Mouse (Mus musculus): ENCODE results near the gene Socs1. TPM values are rescaled to one million over a fixed set of nuclear protein-coding genes. Genes with fewer than 3 reads are reported as not detected.

Socs1 gene
- polyA plus RNA-seq (2012; rRNA removed): 279 and 377 TPM in 2 replicates

- Histone ChIP-seq H3K27ac (ENCODE audit: control insufficient read depth, insufficient read depth, low read length) (peak within 1 kb of the TSS; percentile 88), H3K27me3 (ENCODE audit: control insufficient read depth, insufficient read depth, low read length) (no peaks in the 10 kb centered on the region), H3K4me1 (replicated peaks; ENCODE audit: control insufficient read depth, insufficient read depth, low read length) (peaks cover 54% of the 10 kb centered on the region), H3K4me3 (ENCODE audit: control insufficient read depth, insufficient read depth, low read length) (peak within 1 kb of the TSS; percentile 77), H3K36me3 (ENCODE audit: control insufficient read depth, insufficient read depth, low read length) (peaks cover 25% of the 10 kb centered on the region)
- peak; percentile 95 for DNase-seq
- under 1% methylated on average over 59 of the region's 59 CpGs for WGBS
- TF ChIP-seq POLR2A (IDR thresholded peaks at IDR 0.05; ENCODE audit: control insufficient read depth, extremely low read depth, insufficient read depth, low read length, poor library complexity) (peak; percentile 97), CTCF (IDR thresholded peaks at IDR 0.05; ENCODE audit: borderline replicate concordance, control insufficient read depth, extremely low read depth, insufficient read depth, low read length, poor library complexity) (no peak)
Observed at GRCm38 (mm10) chr16:10785371-10786231, at the start of gene Socs1. TSS of gene Socs1 (minus strand) at chr16:10785536.

GRCm38 (mm10) chr16:10834542-10834910, 49.2 kb upstream of the Socs1 start:
- no peak for DNase-seq
- H3K4me1 ChIP-seq (replicated peaks; ENCODE audit: control insufficient read depth, insufficient read depth, low read length): peaks cover 37% of the 10 kb centered on the region
- H3K4me3 ChIP-seq (ENCODE audit: control insufficient read depth, insufficient read depth, low read length): peak overlapping the region; percentile 79; the same call in 1 of the 2 replicates
- no peaks in the 10 kb centered on the region for H3K27me3 ChIP-seq (ENCODE audit: control insufficient read depth, insufficient read depth, low read length)
- peak overlapping the region; percentile 7; the same call in 1 of the 2 replicates for H3K27ac ChIP-seq (ENCODE audit: control insufficient read depth, insufficient read depth, low read length)
- no peaks in the 10 kb centered on the region for H3K36me3 ChIP-seq (ENCODE audit: control insufficient read depth, insufficient read depth, low read length)
- 5% methylated on average over 12 of the region's 12 CpGs for WGBS
- TF ChIP-seq CTCF (IDR thresholded peaks at IDR 0.05; ENCODE audit: borderline replicate concordance, control insufficient read depth, extremely low read depth, insufficient read depth, low read length, poor library complexity): no peak
- TF ChIP-seq POLR2A (IDR thresholded peaks at IDR 0.05; ENCODE audit: control insufficient read depth, extremely low read depth, insufficient read depth, low read length, poor library complexity): no peak

- Histone ChIP-seq H3K27ac (ENCODE audit: control insufficient read depth, insufficient read depth, low read length) (peak overlapping the region; percentile 96), H3K27me3 (ENCODE audit: control insufficient read depth, insufficient read depth, low read length) (no peaks in the 10 kb centered on the region), H3K4me1 (replicated peaks; ENCODE audit: control insufficient read depth, insufficient read depth, low read length) (peaks cover 47% of the 10 kb centered on the region), H3K4me3 (ENCODE audit: control insufficient read depth, insufficient read depth, low read length) (no peak overlapping the region), H3K36me3 (ENCODE audit: control insufficient read depth, insufficient read depth, low read length) (no peaks in the 10 kb centered on the region)
- TF ChIP-seq CTCF (IDR thresholded peaks at IDR 0.05; ENCODE audit: borderline replicate concordance, control insufficient read depth, extremely low read depth, insufficient read depth, low read length, poor library complexity) (no peak), POLR2A (IDR thresholded peaks at IDR 0.05; ENCODE audit: control insufficient read depth, extremely low read depth, insufficient read depth, low read length, poor library complexity) (no peak)
- DNase-seq: no peak
- 21% methylated on average over 4 of the region's 4 CpGs for WGBS
Observed at GRCm38 (mm10) chr16:10828461-10828805, 43.1 kb upstream of the Socs1 start.

DNA sequence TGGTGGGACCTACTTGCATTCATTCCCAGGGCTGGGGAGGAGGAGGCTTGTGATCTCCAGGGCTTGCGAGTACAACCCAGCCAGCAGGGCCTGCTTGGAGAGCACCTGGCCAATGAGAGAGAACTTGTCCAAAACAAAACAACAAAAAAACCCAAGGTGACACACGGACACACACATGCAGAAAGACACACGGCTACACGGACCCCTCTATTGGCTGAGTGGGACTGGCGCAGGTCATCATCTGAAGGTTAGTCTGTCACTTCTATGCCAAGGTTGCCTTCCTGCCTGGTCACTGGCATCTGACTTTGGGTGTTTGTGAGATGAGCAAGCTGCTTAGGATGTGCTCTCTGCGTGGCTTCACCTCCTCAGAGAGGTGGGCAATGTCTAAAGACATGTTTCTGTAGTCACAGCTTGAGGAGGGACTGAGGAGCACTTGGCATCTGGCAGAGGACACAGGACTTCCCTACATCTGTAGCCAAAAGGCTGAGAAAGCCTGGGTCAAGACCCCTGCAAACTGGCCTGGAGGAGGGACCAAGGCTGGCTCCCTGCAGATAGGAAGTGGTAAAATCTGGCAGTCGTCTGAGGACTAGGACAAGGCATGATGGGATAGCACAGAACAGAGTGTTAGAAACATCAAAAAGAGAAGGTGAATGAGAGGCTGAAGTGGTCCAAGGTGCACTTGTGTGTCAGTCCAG, 42.6 kb upstream of the Socs1 start:
- Histone ChIP-seq H3K36me3 (ENCODE audit: control insufficient read depth, insufficient read depth, low read length) (no peaks in the 10 kb centered on the region), H3K4me1 (replicated peaks; ENCODE audit: control insufficient read depth, insufficient read depth, low read length) (peaks cover 47% of the 10 kb centered on the region), H3K4me3 (ENCODE audit: control insufficient read depth, insufficient read depth, low read length) (no peak overlapping the region), H3K27ac (ENCODE audit: control insufficient read depth, insufficient read depth, low read length) (peak overlapping the region; percentile 96), H3K27me3 (ENCODE audit: control insufficient read depth, insufficient read depth, low read length) (no peaks in the 10 kb centered on the region)
- DNase-seq: peak; percentile 48
- no peak for TF ChIP-seq POLR2A (IDR thresholded peaks at IDR 0.05; ENCODE audit: control insufficient read depth, extremely low read depth, insufficient read depth, low read length, poor library complexity)
- 47% methylated on average over 7 of the region's 7 CpGs for WGBS

DNA sequence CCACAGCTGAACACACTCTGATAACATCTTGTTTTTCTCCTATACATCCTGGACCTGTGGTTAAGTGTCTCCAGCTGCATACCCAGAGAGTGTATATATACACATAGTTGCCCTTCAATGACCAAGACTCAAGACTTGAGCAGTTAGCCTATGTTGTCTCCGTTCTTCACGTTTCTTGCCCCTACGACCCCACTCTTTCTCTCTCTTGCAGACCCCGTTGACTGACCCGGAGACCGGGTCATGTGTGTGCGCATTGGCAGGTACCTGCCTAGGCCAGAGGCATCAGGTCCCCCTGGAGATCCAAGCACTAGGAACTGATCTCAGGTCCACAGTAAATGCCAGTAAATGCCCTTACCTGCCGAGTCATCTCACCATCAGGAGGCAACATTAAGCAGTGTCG, 41.9 kb upstream of the Socs1 start:
- H3K27me3 ChIP-seq (ENCODE audit: control insufficient read depth, insufficient read depth, low read length): no peaks in the 10 kb centered on the region
- peaks cover 47% of the 10 kb centered on the region for H3K4me1 ChIP-seq (replicated peaks; ENCODE audit: control insufficient read depth, insufficient read depth, low read length)
- peak overlapping the region; percentile 96 for H3K27ac ChIP-seq (ENCODE audit: control insufficient read depth, insufficient read depth, low read length)
- WGBS: 50% methylated on average over 9 of the region's 9 CpGs
- H3K36me3 ChIP-seq (ENCODE audit: control insufficient read depth, insufficient read depth, low read length): no peaks in the 10 kb centered on the region
- DNase-seq: peak; percentile 53
- H3K4me3 ChIP-seq (ENCODE audit: control insufficient read depth, insufficient read depth, low read length): peak overlapping the region; percentile 2; the same call in 1 of the 2 replicates
- peak; percentile 40; the same call in 1 of the 2 replicates for TF ChIP-seq POLR2A (IDR thresholded peaks at IDR 0.05; ENCODE audit: control insufficient read depth, extremely low read depth, insufficient read depth, low read length, poor library complexity)
- TF ChIP-seq CTCF (IDR thresholded peaks at IDR 0.05; ENCODE audit: borderline replicate concordance, control insufficient read depth, extremely low read depth, insufficient read depth, low read length, poor library complexity): no peak

- WGBS: over 99% methylated on average over 4 of the region's 4 CpGs
- peaks cover 51% of the 10 kb centered on the region for H3K4me1 ChIP-seq (replicated peaks; ENCODE audit: control insufficient read depth, insufficient read depth, low read length)
- no peak for DNase-seq
- TF ChIP-seq CTCF (IDR thresholded peaks at IDR 0.05; ENCODE audit: borderline replicate concordance, control insufficient read depth, extremely low read depth, insufficient read depth, low read length, poor library complexity) (no peak), POLR2A (IDR thresholded peaks at IDR 0.05; ENCODE audit: control insufficient read depth, extremely low read depth, insufficient read depth, low read length, poor library complexity) (no peak)
- peak overlapping the region; percentile 78 for H3K27ac ChIP-seq (ENCODE audit: control insufficient read depth, insufficient read depth, low read length)
- H3K36me3 ChIP-seq (ENCODE audit: control insufficient read depth, insufficient read depth, low read length): no peaks in the 10 kb centered on the region
- H3K4me3 ChIP-seq (ENCODE audit: control insufficient read depth, insufficient read depth, low read length): no peak overlapping the region
- H3K27me3 ChIP-seq (ENCODE audit: control insufficient read depth, insufficient read depth, low read length): no peaks in the 10 kb centered on the region
Observed at GRCm38 (mm10) chr16:10825840-10826239, 40.5 kb upstream of the Socs1 start.

All from thymus, adult 2 months (tissue).